Mouse (Mus musculus): ENCODE data around the gene Ano4. TPM values are rescaled to one million over a fixed set of nuclear protein-coding genes. Genes with fewer than 3 reads are reported as not detected.

Ano4 gene
- polyA plus RNA-seq, 1 experiment from 2014 or later = 7.2 TPM

GRCm38 (mm10) chr10:89196444-89196843 is 148.1 kb downstream of the Ano4 start:
- Histone ChIP-seq H3K9me3 (no peaks in the 10 kb centered on the region), H3K4me3 (no peak overlapping the region), H3K27ac (no peak overlapping the region), H3K9ac (no peak overlapping the region), H3K36me3 (no peaks in the 10 kb centered on the region), H3K4me2 (no peak overlapping the region), H3K4me1 (replicated peaks) (no peaks in the 10 kb centered on the region), H3K27me3 (no peaks in the 10 kb centered on the region)
- ATAC-seq (ENCODE audit: low FRiP score) = no peak
- WGBS = 96% methylated on average over 10 of the region's 10 CpGs

- no peaks in the 10 kb centered on the region for H3K36me3 ChIP-seq
- ATAC-seq (ENCODE audit: low FRiP score) = no peak
- no peak overlapping the region for H3K4me3 ChIP-seq
Measured at GRCm38 (mm10) chr10:89195068-89195467, 149.5 kb downstream of the Ano4 start.

GRCm38 (mm10) chr10:89194440-89194839 is 150.1 kb downstream of the Ano4 start:
- no peak for ATAC-seq (ENCODE audit: low FRiP score)
- Histone ChIP-seq H3K27ac (no peak overlapping the region), H3K4me3 (no peak overlapping the region), H3K9ac (no peak overlapping the region), H3K36me3 (no peaks in the 10 kb centered on the region), H3K9me3 (no peaks in the 10 kb centered on the region), H3K27me3 (no peaks in the 10 kb centered on the region), H3K4me1 (replicated peaks) (no peaks in the 10 kb centered on the region), H3K4me2 (no peak overlapping the region)
- WGBS = 89% methylated on average over 7 of the region's 7 CpGs

More at GRCm38 (mm10) chr10:89195068-89195467, 149.5 kb downstream of the Ano4 start:
- Histone ChIP-seq H3K9me3 (no peaks in the 10 kb centered on the region), H3K4me2 (no peak overlapping the region), H3K27ac (no peak overlapping the region), H3K9ac (no peak overlapping the region), H3K4me1 (replicated peaks) (no peaks in the 10 kb centered on the region), H3K27me3 (no peaks in the 10 kb centered on the region)
- 81% methylated on average over 3 of the region's 3 CpGs for WGBS

- no peak overlapping the region for H3K4me2 ChIP-seq
- 90% methylated on average over 4 of the region's 4 CpGs for WGBS
- H3K27me3 ChIP-seq = no peaks in the 10 kb centered on the region
- H3K9ac ChIP-seq = no peak overlapping the region
- H3K36me3 ChIP-seq = no peaks in the 10 kb centered on the region
- no peak overlapping the region for H3K4me3 ChIP-seq
- H3K27ac ChIP-seq = no peak overlapping the region
- no peaks in the 10 kb centered on the region for H3K4me1 ChIP-seq (replicated peaks)
- H3K9me3 ChIP-seq = no peaks in the 10 kb centered on the region
- ATAC-seq (ENCODE audit: low FRiP score) = no peak
Measured at GRCm38 (mm10) chr10:89177921-89178320, 166.6 kb downstream of the Ano4 start.

GRCm38 (mm10) chr10:89164533-89164932 is 180.0 kb downstream of the Ano4 start:
- H3K4me2 ChIP-seq = no peak overlapping the region
- no peaks in the 10 kb centered on the region for H3K27me3 ChIP-seq
- H3K9me3 ChIP-seq = no peaks in the 10 kb centered on the region; the same call in 1 of the 2 replicates
- no peak overlapping the region for H3K9ac ChIP-seq
- no peak overlapping the region for H3K27ac ChIP-seq
- no peak for ATAC-seq (ENCODE audit: low FRiP score)
- H3K4me1 ChIP-seq (replicated peaks) = no peaks in the 10 kb centered on the region
- WGBS = 95% methylated on average over 1 of the region's 1 CpGs
- no peak overlapping the region for H3K4me3 ChIP-seq
- H3K36me3 ChIP-seq = no peaks in the 10 kb centered on the region

GRCm38 (mm10) chr10:89155502-89155901 is 189.1 kb downstream of the Ano4 start:
- Histone ChIP-seq H3K36me3 (no peaks in the 10 kb centered on the region), H3K27me3 (no peaks in the 10 kb centered on the region), H3K27ac (no peak overlapping the region), H3K9me3 (no peaks in the 10 kb centered on the region), H3K4me1 (replicated peaks) (no peaks in the 10 kb centered on the region), H3K4me3 (no peak overlapping the region), H3K4me2 (no peak overlapping the region), H3K9ac (no peak overlapping the region)
- ATAC-seq (ENCODE audit: low FRiP score) = no peak
- WGBS = 80% methylated on average over 2 of the region's 2 CpGs

GRCm38 (mm10) chr10:89154797-89155465 is 189.6 kb downstream of the Ano4 start:
- H3K9me3 ChIP-seq = no peaks in the 10 kb centered on the region
- no peak overlapping the region for H3K27ac ChIP-seq
- no peak overlapping the region for H3K9ac ChIP-seq
- no peak overlapping the region for H3K4me2 ChIP-seq
- no peak for ATAC-seq (ENCODE audit: low FRiP score)
- 72% methylated on average over 2 of the region's 2 CpGs for WGBS
- no peaks in the 10 kb centered on the region for H3K27me3 ChIP-seq
- H3K4me1 ChIP-seq (replicated peaks) = no peaks in the 10 kb centered on the region
- H3K4me3 ChIP-seq = no peak overlapping the region
- H3K36me3 ChIP-seq = no peaks in the 10 kb centered on the region

- no peak for ATAC-seq (ENCODE audit: low FRiP score)
- Histone ChIP-seq H3K4me2 (no peak overlapping the region), H3K9me3 (no peaks in the 10 kb centered on the region), H3K9ac (no peak overlapping the region), H3K36me3 (no peaks in the 10 kb centered on the region), H3K27me3 (no peaks in the 10 kb centered on the region), H3K4me1 (replicated peaks) (no peaks in the 10 kb centered on the region), H3K27ac (no peak overlapping the region), H3K4me3 (no peak overlapping the region)
- 90% methylated on average over 11 of the region's 11 CpGs for WGBS
Measured at GRCm38 (mm10) chr10:89149166-89149565, 195.4 kb downstream of the Ano4 start.

GRCm38 (mm10) chr10:89121391-89121790 is 223.2 kb downstream of the Ano4 start:
- Histone ChIP-seq H3K4me3 (no peak overlapping the region), H3K4me1 (replicated peaks) (no peaks in the 10 kb centered on the region), H3K27me3 (no peaks in the 10 kb centered on the region), H3K9ac (no peak overlapping the region), H3K9me3 (no peaks in the 10 kb centered on the region), H3K36me3 (no peaks in the 10 kb centered on the region), H3K4me2 (no peak overlapping the region), H3K27ac (no peak overlapping the region)
- 58% methylated on average over 6 of the region's 6 CpGs for WGBS
- ATAC-seq (ENCODE audit: low FRiP score) = no peak

- Histone ChIP-seq H3K9ac (no peak overlapping the region), H3K4me3 (no peak overlapping the region), H3K27me3 (no peaks in the 10 kb centered on the region), H3K4me2 (no peak overlapping the region), H3K36me3 (no peaks in the 10 kb centered on the region), H3K4me1 (replicated peaks) (0 out of 2 replicates have a peak, but pooled peaks cover 5% of the 10 kb centered on the region), H3K9me3 (no peaks in the 10 kb centered on the region), H3K27ac (no peak overlapping the region)
- no peak for ATAC-seq (ENCODE audit: low FRiP score)
- 91% methylated on average over 6 of the region's 6 CpGs for WGBS
Measured at GRCm38 (mm10) chr10:89114381-89114780, 230.2 kb downstream of the Ano4 start.

- H3K4me1 ChIP-seq (replicated peaks) = 0 out of 2 replicates have a peak, but pooled peaks cover 5% of the 10 kb centered on the region
- H3K27me3 ChIP-seq = no peaks in the 10 kb centered on the region
- H3K4me3 ChIP-seq = no peak overlapping the region
- H3K36me3 ChIP-seq = no peaks in the 10 kb centered on the region
- no peak overlapping the region for H3K27ac ChIP-seq
- WGBS = 80% methylated on average over 2 of the region's 2 CpGs
- no peak overlapping the region for H3K4me2 ChIP-seq
- H3K9ac ChIP-seq = no peak overlapping the region
- no peaks in the 10 kb centered on the region for H3K9me3 ChIP-seq
- ATAC-seq (ENCODE audit: low FRiP score) = no peak
Measured at GRCm38 (mm10) chr10:89111466-89111865, 233.1 kb downstream of the Ano4 start.

- WGBS = 84% methylated on average over 1 of the region's 1 CpGs
- no peaks in the 10 kb centered on the region for H3K9me3 ChIP-seq
- H3K4me1 ChIP-seq (replicated peaks) = 0 out of 2 replicates have a peak, but pooled peaks cover 5% of the 10 kb centered on the region
- H3K36me3 ChIP-seq = no peaks in the 10 kb centered on the region
- H3K9ac ChIP-seq = no peak overlapping the region
- H3K27me3 ChIP-seq = no peaks in the 10 kb centered on the region
- no peak for ATAC-seq (ENCODE audit: low FRiP score)
- H3K4me3 ChIP-seq = no peak overlapping the region
- no peak overlapping the region for H3K27ac ChIP-seq
- H3K4me2 ChIP-seq = no peak overlapping the region
Measured at GRCm38 (mm10) chr10:89110917-89111316, 233.6 kb downstream of the Ano4 start.

- Histone ChIP-seq H3K4me1 (replicated peaks) (peaks cover 6% of the 10 kb centered on the region), H3K9me3 (no peaks in the 10 kb centered on the region), H3K9ac (no peak overlapping the region), H3K4me2 (no peak overlapping the region), H3K27me3 (no peaks in the 10 kb centered on the region), H3K27ac (no peak overlapping the region), H3K36me3 (no peaks in the 10 kb centered on the region), H3K4me3 (no peak overlapping the region)
- ATAC-seq (ENCODE audit: low FRiP score) = no peak
- WGBS = 74% methylated on average over 2 of the region's 2 CpGs
Measured at GRCm38 (mm10) chr10:89103594-89103993, 241.0 kb downstream of the Ano4 start.
